Mouse (Mus musculus) kidney, adult 2 months (tissue): Measurements from ENCODE around the gene Gm15293. TPM values are rescaled to one million over a fixed set of nuclear protein-coding genes. Genes with fewer than 3 reads are reported as not detected.
"Not testable (repeated sequence)": the region's sequence is repeated elsewhere in the genome, so short reads cannot be mapped to it uniquely, and the experiment has no call there.

ENCODE experiments used
- DNase-seq: peaks from one replicate; pipeline ENCODE4 v3.0.0; 2021
- H3K27ac ChIP-seq: fragments of 200-500 bp; 2 replicates; pipeline ENCODE4 v1.5.1; 2012; ENCODE audit warnings: low read depth, low read length, control low read depth, inconsistent platforms; ENCODE audit not compliant: insufficient read depth
- H3K27me3 ChIP-seq: fragments of 200-500 bp; replicated peaks from 2 replicates; pipeline ENCODE4 v1.6.1; 2012; ENCODE audit warnings: mild to moderate bottlenecking, moderate library complexity, low read length, inconsistent platforms; ENCODE audit not compliant: control insufficient read depth, insufficient read depth
- H3K36me3 ChIP-seq: fragments of 200-500 bp; 2 replicates; pipeline ENCODE4 v1.6.1; 2012; ENCODE audit warnings: mild to moderate bottlenecking, moderate library complexity, low read length, inconsistent platforms; ENCODE audit not compliant: control insufficient read depth, insufficient read depth
- H3K4me1 ChIP-seq: fragments of 200-500 bp; 2 replicates; pipeline ENCODE4 v1.6.1; 2011; ENCODE audit warnings: low read length; ENCODE audit not compliant: control insufficient read depth, insufficient read depth
- H3K4me3 ChIP-seq: fragments of 200-500 bp; 2 replicates; pipeline ENCODE4 v1.5.1; 2011; ENCODE audit warnings: mild to moderate bottlenecking, low read depth, low read length, control low read depth; ENCODE audit not compliant: insufficient read depth
- WGBS: fragments of 180-500 bp; shearing (Covaris S2); methylation state at CpG from one replicate; pipeline ENCODE4 v1.1.7; 2018; 5-methylcytosine and 5-hydroxymethylcytosine counted together
- polyA plus RNA-seq: library from polyadenylated mRNA; depleted of rRNA; stranded (reverse); fragments of >200 nt; gene quantifications from 2 replicates; pipeline ENCODE4 v1.2.3, GENCODE M21; 2012; rRNA removed

Gm15293 gene
- not detected in 2 replicates for polyA plus RNA-seq

DNA sequence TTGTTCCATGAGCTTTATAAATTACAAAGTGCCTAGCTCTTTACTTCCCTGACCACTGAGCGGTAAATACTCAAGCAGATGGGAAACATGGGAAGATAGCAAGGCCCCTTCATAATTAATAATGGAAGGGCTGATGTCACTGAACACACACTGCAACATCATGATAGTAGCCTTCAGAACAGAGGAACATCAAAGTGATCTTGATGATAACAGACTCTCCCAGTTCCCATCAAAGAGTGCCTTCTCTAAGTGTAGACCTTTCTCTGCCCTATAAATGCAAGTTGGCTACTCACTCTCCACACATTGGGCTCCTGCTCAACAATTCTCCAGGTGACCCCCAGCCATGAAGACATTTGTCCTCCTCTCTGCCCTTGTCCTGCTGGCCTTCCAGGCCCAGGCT is at the start of gene Gm15293:
Gene Gm15293 (plus strand): TSS at position 301 of the 400 bp plus-strand sequence.
- not testable (repeated sequence) for H3K27me3 ChIP-seq, H3K4me1 ChIP-seq, H3K36me3 ChIP-seq, H3K27ac ChIP-seq, DNase-seq, H3K4me3 ChIP-seq
- no CpG with 5 or more reads among the region's 1 CpGs for WGBS

DNA sequence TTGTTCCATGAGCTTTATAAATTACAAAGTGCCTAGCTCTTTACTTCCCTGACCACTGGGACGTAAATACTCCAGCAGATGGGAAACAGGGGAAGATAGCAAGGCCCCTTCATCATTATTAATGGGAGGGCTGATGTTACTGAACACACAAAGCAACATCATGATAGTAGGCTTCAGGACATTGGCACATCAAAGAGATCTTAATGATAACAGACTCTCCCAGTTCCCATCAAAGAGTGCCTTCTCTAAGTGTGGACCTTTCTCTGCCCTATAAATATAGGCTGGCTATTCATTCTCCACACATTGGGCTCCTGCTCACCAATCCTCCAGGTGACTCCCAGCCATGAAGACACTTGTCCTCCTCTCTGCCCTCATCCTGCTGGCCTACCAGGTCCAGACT is 39.4 kb upstream of the Gm15293 start, which contains the start of gene Defa22:
Gene Defa22 (plus strand): TSS at position 301 of the 400 bp plus-strand sequence.
- not testable (repeated sequence) for H3K27me3 ChIP-seq, H3K4me3 ChIP-seq, DNase-seq, H3K36me3 ChIP-seq, H3K27ac ChIP-seq, H3K4me1 ChIP-seq
- no CpG with 5 or more reads among the region's 1 CpGs for WGBS

GRCm38 (mm10) chr8:21191314-21191713 is 10.0 kb upstream of the Gm15293 start, which contains the start of gene Defa31:
Gene Defa31, plus strand, starts transcription at chr8:21191614.
- no CpG with 5 or more reads among the region's 1 CpGs for WGBS
- not testable (repeated sequence) for H3K27me3 ChIP-seq, H3K27ac ChIP-seq, DNase-seq, H3K4me3 ChIP-seq, H3K36me3 ChIP-seq, H3K4me1 ChIP-seq

Other genes with a start within 250 kb of the Gm15293 start
- not detected in 2 replicates for gene Defa21, start 176.0 kb upstream of the Gm15293 start, polyA plus RNA-seq
- gene Defa23, start 146.5 kb upstream of the Gm15293 start, polyA plus RNA-seq: not detected in 2 replicates
- not detected in 2 replicates for gene Defa35, start 136.5 kb upstream of the Gm15293 start, polyA plus RNA-seq
- gene Defa25, start 117.1 kb upstream of the Gm15293 start, polyA plus RNA-seq: not detected in 2 replicates
- gene Gm14851, start 105.5 kb upstream of the Gm15293 start, polyA plus RNA-seq: 0.50 TPM in 1 of 2 replicates, not detected in the other
- not detected in 2 replicates for gene Defa30, start 66.9 kb upstream of the Gm15293 start, polyA plus RNA-seq
- gene Defa22, start 39.3 kb upstream of the Gm15293 start, polyA plus RNA-seq: not detected in 2 replicates
- not detected in 2 replicates for gene Defa31, start 9.9 kb upstream of the Gm15293 start, polyA plus RNA-seq
- gene Gm15292, start 48.2 kb downstream of the Gm15293 start, polyA plus RNA-seq: not detected in 2 replicates
- not detected in 2 replicates for gene Defa27, start 114.0 kb downstream of the Gm15293 start, polyA plus RNA-seq
- gene Defa29, start 125.5 kb downstream of the Gm15293 start, polyA plus RNA-seq: not detected in 2 replicates
- gene Defa2, start 177.0 kb downstream of the Gm15293 start, polyA plus RNA-seq: not detected in 2 replicates
- not detected in 2 replicates for gene Defa33, start 190.2 kb downstream of the Gm15293 start, polyA plus RNA-seq
- not detected in 2 replicates for gene Defa36, start 225.8 kb downstream of the Gm15293 start, polyA plus RNA-seq